Mouse (Mus musculus) myocyte (in vitro differentiated cells): ENCODE data around the gene Aagab.

ENCODE experiments used
- CEBPB ChIP-seq: IDR thresholded peaks from 2 replicates; pipeline ENCODE4 v1.6.1; 2011; ENCODE audit warnings: mild to moderate bottlenecking, moderate library complexity; ENCODE audit not compliant: poor library complexity, insufficient read depth, severe bottlenecking
- E2F4 ChIP-seq: IDR thresholded peaks from one replicate; pipeline ENCODE4 v1.6.1; 2011; ENCODE audit warnings: mild to moderate bottlenecking, control low read depth, moderate library complexity; ENCODE audit not compliant: insufficient read depth
- MYOD1 ChIP-seq, 3 experiments: IDR thresholded peaks; one replicate each; pipeline ENCODE4 v1.6.1; 2011; ENCODE audit warnings: control low read depth in 2 of 3, low read depth in 2 of 3, mild to moderate bottlenecking in 2 of 3, moderate library complexity in 1 of 3; ENCODE audit not compliant: insufficient read length in 2 of 3, control insufficient read depth in 1 of 3
- MYOG ChIP-seq, 3 experiments: IDR thresholded peaks; one replicate each; pipeline ENCODE4 v1.6.1; 2011; ENCODE audit warnings: control low read depth in 2 of 3, low read depth in 2 of 3, mild to moderate bottlenecking in 2 of 3; ENCODE audit not compliant: insufficient read length in 2 of 3, control insufficient read depth in 1 of 3, insufficient read depth in 1 of 3
- POLR2A ChIP-seq: IDR thresholded peaks from one replicate; pipeline ENCODE4 v1.6.1; 2011; ENCODE audit warnings: low read depth, mild to moderate bottlenecking, control low read depth, moderate library complexity; ENCODE audit not compliant: insufficient read length
- POLR2AphosphoS2 ChIP-seq: IDR thresholded peaks from one replicate; pipeline ENCODE4 v1.6.1; 2011; ENCODE audit warnings: low read depth, control low read depth; ENCODE audit not compliant: insufficient read length
- REST ChIP-seq: IDR thresholded peaks from one replicate; pipeline ENCODE4 v1.6.1; 2011; ENCODE audit warnings: mild to moderate bottlenecking, control low read depth, moderate library complexity; ENCODE audit not compliant: insufficient read depth, insufficient read length
- SRF ChIP-seq: IDR thresholded peaks from one replicate; pipeline ENCODE4 v1.6.1; 2011; ENCODE audit warnings: low read depth; ENCODE audit not compliant: control insufficient read depth, insufficient read length
- TCF12 ChIP-seq: IDR thresholded peaks from one replicate; pipeline ENCODE4 v1.6.1; 2011; ENCODE audit warnings: mild to moderate bottlenecking, control low read depth; ENCODE audit not compliant: poor library complexity, insufficient read depth, severe bottlenecking
- TCF3 ChIP-seq: IDR thresholded peaks from one replicate; pipeline ENCODE4 v1.6.1; 2011; ENCODE audit warnings: low read depth, control low read depth; ENCODE audit not compliant: insufficient read length
- USF1 ChIP-seq: IDR thresholded peaks from one replicate; pipeline ENCODE4 v1.6.1; 2011; ENCODE audit warnings: low read depth, mild to moderate bottlenecking, control low read depth, moderate library complexity

DNA sequence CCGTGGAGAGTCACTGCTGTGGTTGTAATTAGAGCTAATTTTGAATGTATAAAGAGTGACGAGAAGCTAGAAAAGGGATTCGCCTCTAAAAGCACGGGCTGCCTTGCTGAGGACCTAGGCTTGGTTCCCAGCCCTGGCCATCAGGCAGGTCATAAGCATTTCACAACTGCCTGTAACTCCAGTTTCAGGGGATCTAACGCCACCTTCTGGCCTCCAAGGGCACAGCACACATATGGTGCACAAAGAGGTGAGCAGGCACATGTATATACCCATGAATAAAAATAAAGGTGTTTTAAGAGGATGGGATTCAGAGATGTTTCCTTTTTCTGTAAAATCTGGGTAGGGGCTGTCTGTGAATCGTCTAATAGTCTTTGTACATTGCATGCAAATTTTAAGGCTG is 7.8 kb downstream of the Aagab start:
- TF ChIP-seq POLR2A (no peak), POLR2AphosphoS2 (no peak), MYOD1 (IDR thresholded peaks at IDR 0.05; ENCODE audit: control insufficient read depth in 1 of 3, insufficient read length in 2 of 3, low read depth in 2 of 3) (no peak), REST (no peak), MYOG (IDR thresholded peaks at IDR 0.05; ENCODE audit: control insufficient read depth in 1 of 3, insufficient read depth in 1 of 3, insufficient read length in 2 of 3, low read depth in 2 of 3) (no peak), USF1 (no peak), CEBPB (no peak), TCF12 (no peak), E2F4 (no peak), SRF (no peak), TCF3 (no peak)
